Mouse (Mus musculus) cerebellum, adult 2 months (tissue): Measurements from ENCODE around the gene Spdye4c.

Experiments used
- CTCF ChIP-seq: fragments of 200-500 bp; IDR thresholded peaks from 2 replicates; pipeline ENCODE4 v1.5.1; 2011; ENCODE audit warnings: low read depth, mild to moderate bottlenecking, control low read depth, low read length, moderate library complexity, borderline replicate concordance; ENCODE audit not compliant: insufficient read depth
- POLR2A ChIP-seq: fragments of 200-500 bp; IDR thresholded peaks from 2 replicates; pipeline ENCODE4 v1.6.1; 2011; ENCODE audit warnings: low read length, control low read depth, borderline replicate concordance; ENCODE audit not compliant: insufficient read depth

- TF ChIP-seq CTCF (no peak), POLR2A (no peak)
Observed at GRCm38 (mm10) chr2:128568018-128568417, 23.0 kb upstream of the Spdye4c start.
